Mouse (Mus musculus) liver, postnatal 0 days (tissue): ENCODE data around the gene Enoph1. TPM values are rescaled to one million over a fixed set of nuclear protein-coding genes. Genes with fewer than 3 reads are reported as not detected.
A peak's percentile ranks its signal among the peaks of the same experiment; 100 is the strongest.

Source experiments
- ATAC-seq: fragments of 200-750 bp; cut with Nextera tagmentation; 2 replicates; pipeline ENCODE4 v1.8.0; 2017; ENCODE audit warnings: mild to moderate bottlenecking, moderate library complexity
- DNase-seq: peaks from one replicate; pipeline ENCODE4 v3.0.0-alpha.2; 2016
- H3K27ac ChIP-seq: fragments of 300-500 bp; sonication (generic); 2 replicates; pipeline ENCODE4 v1.5.1; 2014; ENCODE audit warnings: antibody characterized with exemption, moderate library complexity, mild to moderate bottlenecking, low read depth
- H3K27me3 ChIP-seq: fragments of 300-500 bp; sonication (generic); 2 replicates; pipeline ENCODE4 v1.6.1; 2014; ENCODE audit warnings: low read length, control low read depth, mixed read lengths; ENCODE audit not compliant: insufficient read depth
- H3K36me3 ChIP-seq: fragments of 300-500 bp; sonication (generic); replicated peaks from 2 replicates; pipeline ENCODE4 v1.6.1; 2014; ENCODE audit warnings: mild to moderate bottlenecking, control low read depth, low read length, moderate library complexity, mixed read lengths; ENCODE audit not compliant: insufficient read depth
- H3K4me1 ChIP-seq: fragments of 300-500 bp; sonication (generic); 2 replicates; pipeline ENCODE4 v1.6.1; 2014; ENCODE audit warnings: antibody characterized with exemption, mild to moderate bottlenecking, control low read depth; ENCODE audit not compliant: insufficient read depth
- H3K4me2 ChIP-seq: fragments of 300-500 bp; sonication (generic); 2 replicates; pipeline ENCODE4 v1.6.1; 2014; ENCODE audit warnings: low read depth, mild to moderate bottlenecking, low read length, moderate library complexity, mixed read lengths
- H3K4me3 ChIP-seq: fragments of 300-500 bp; sonication (generic); 2 replicates; pipeline ENCODE4 v1.5.1; 2014; ENCODE audit warnings: low read depth, low read length
- H3K9ac ChIP-seq: fragments of 300-500 bp; sonication (generic); replicated peaks from 2 replicates; pipeline ENCODE4 v1.6.1; 2014; ENCODE audit warnings: mild to moderate bottlenecking, moderate library complexity
- H3K9me3 ChIP-seq: fragments of 300-500 bp; sonication (generic); 2 replicates; pipeline ENCODE4 v1.6.1; 2016; ENCODE audit warnings: mild to moderate bottlenecking, control low read depth, low read length, mixed read lengths
- CTCF ChIP-seq: sonication (generic); IDR thresholded peaks from 2 replicates; pipeline ENCODE4 v1.5.1; 2016; ENCODE audit warnings: antibody characterized with exemption, low read depth
- EP300 ChIP-seq: IDR thresholded peaks from 2 replicates; pipeline ENCODE4 v1.6.1; 2016; ENCODE audit warnings: antibody characterized with exemption, low read depth, mild to moderate bottlenecking
- WGBS: fragments of 180-500 bp; shearing (Covaris S2); extraction: QIAGEN DNeasy Blood & Tissue Kit; methylation state at CpG from one replicate; pipeline ENCODE4 v1.1.7; 2014; ENCODE audit not compliant: insufficient replicate concordance; 5-methylcytosine and 5-hydroxymethylcytosine counted together
- polyA plus RNA-seq: library from polyadenylated mRNA; unstranded; fragments of >200 nt; fragmentation: Nextera tagmentation; extraction: Ambion mirVana; gene quantifications from 2 replicates; pipeline ENCODE4 v1.2.1, GENCODE M21; 2015

Enoph1 gene
- polyA plus RNA-seq, 1 experiment from 2014 or later: 10.6 TPM

DNA sequence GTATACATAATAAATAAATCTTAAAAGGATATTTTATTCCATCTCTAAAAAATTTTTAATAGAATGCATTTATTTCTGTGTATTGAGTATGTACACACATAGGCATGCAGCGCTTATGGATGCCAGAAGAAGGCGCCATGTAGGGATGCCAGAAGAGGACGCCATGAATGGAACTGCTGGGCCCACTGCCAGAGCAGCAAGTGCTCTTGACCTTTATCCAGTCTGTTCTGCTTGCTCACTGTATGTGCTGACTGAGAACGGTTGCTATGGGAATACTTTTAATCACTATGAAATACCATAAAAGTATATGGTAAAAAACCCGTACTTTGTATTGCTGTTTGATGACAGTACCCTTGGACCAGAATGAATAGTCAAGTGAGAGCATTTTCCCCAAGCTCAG is 3.6 kb downstream of the Enoph1 start:
- Histone ChIP-seq H3K4me2 (no peak overlapping the region), H3K4me1 (peaks cover 28% of the 10 kb centered on the region), H3K4me3 (no peak overlapping the region), H3K9me3 (no peaks in the 10 kb centered on the region), H3K9ac (no peak overlapping the region), H3K36me3 (no peaks in the 10 kb centered on the region), H3K27me3 (no peaks in the 10 kb centered on the region), H3K27ac (0 out of 2 replicates have a peak overlapping the region, but pooled peaks have one; percentile 36)
- TF ChIP-seq CTCF: no peak; the same call in 1 of the 2 replicates
- TF ChIP-seq EP300: no peak
- DNase-seq (peak; percentile 53), ATAC-seq (no peak)
- 57% methylated on average over 5 of the region's 5 CpGs for WGBS

GRCm38 (mm10) chr5:100044030-100044429 is 4.2 kb downstream of the Enoph1 start:
- DNase-seq (no peak), ATAC-seq (no peak)
- no peak for TF ChIP-seq CTCF
- TF ChIP-seq EP300: no peak
- WGBS: 59% methylated on average over 4 of the region's 4 CpGs
- Histone ChIP-seq H3K27ac (0 out of 2 replicates have a peak overlapping the region, but pooled peaks have one; percentile 36), H3K4me2 (no peak overlapping the region), H3K4me1 (peaks cover 28% of the 10 kb centered on the region), H3K9ac (no peak overlapping the region), H3K9me3 (no peaks in the 10 kb centered on the region), H3K36me3 (no peaks in the 10 kb centered on the region), H3K4me3 (no peak overlapping the region), H3K27me3 (no peaks in the 10 kb centered on the region)

DNA sequence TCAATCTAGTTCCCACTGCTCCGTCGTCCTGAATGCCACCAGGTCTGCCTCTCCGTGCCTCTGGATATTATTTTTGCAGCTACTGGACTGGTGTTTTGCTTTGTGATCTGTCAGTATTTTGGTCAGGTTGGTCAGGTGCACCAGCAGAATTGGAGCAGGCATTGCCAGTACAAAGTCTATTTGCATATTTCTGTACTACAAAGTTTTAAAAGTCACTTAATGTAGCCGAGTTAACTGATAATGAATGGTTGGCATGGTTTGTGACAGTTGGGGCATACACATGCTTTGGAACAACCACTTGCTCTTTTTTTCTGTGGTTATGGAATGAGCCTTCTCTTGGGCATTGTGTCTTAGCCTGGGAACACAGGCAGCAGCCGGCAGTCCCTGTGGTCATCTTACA is 4.8 kb downstream of the Enoph1 start:
- Histone ChIP-seq H3K4me3 (no peak overlapping the region), H3K4me1 (peaks cover 28% of the 10 kb centered on the region), H3K36me3 (no peaks in the 10 kb centered on the region), H3K27me3 (no peaks in the 10 kb centered on the region), H3K27ac (no peak overlapping the region), H3K9me3 (no peaks in the 10 kb centered on the region), H3K4me2 (no peak overlapping the region), H3K9ac (no peak overlapping the region)
- TF ChIP-seq CTCF (no peak), EP300 (no peak)
- no peak for ATAC-seq
- DNase-seq: no peak
- 72% methylated on average over 5 of the region's 5 CpGs for WGBS

GRCm38 (mm10) chr5:100046096-100046495 is 6.3 kb downstream of the Enoph1 start:
- TF ChIP-seq CTCF (no peak), EP300 (no peak)
- H3K4me1 ChIP-seq: peaks cover 22% of the 10 kb centered on the region

GRCm38 (mm10) chr5:100047143-100047640 is 7.4 kb downstream of the Enoph1 start:
- Histone ChIP-seq H3K36me3 (peaks cover under 1% of the 10 kb centered on the region; the same call in 1 of the 2 replicates), H3K4me2 (no peak overlapping the region), H3K27me3 (no peaks in the 10 kb centered on the region), H3K27ac (no peak overlapping the region), H3K4me1 (peaks cover 22% of the 10 kb centered on the region), H3K9me3 (no peaks in the 10 kb centered on the region), H3K9ac (no peak overlapping the region), H3K4me3 (no peak overlapping the region)
- WGBS: 60% methylated on average over 8 of the region's 8 CpGs
- DNase-seq: no peak
- TF ChIP-seq EP300 (no peak), CTCF (no peak)
- ATAC-seq: no peak

More at GRCm38 (mm10) chr5:100046096-100046495, 6.3 kb downstream of the Enoph1 start:
- DNase-seq (no peak), ATAC-seq (no peak)
- H3K36me3 ChIP-seq: no peaks in the 10 kb centered on the region
- no peaks in the 10 kb centered on the region for H3K27me3 ChIP-seq
- H3K4me3 ChIP-seq: no peak overlapping the region
- WGBS: 71% methylated on average over 3 of the region's 3 CpGs
- no peak overlapping the region for H3K4me2 ChIP-seq
- H3K27ac ChIP-seq: no peak overlapping the region
- H3K9me3 ChIP-seq: no peaks in the 10 kb centered on the region
- no peak overlapping the region for H3K9ac ChIP-seq

GRCm38 (mm10) chr5:100047871-100048270 is 8.1 kb downstream of the Enoph1 start:
- TF ChIP-seq EP300: no peak
- TF ChIP-seq CTCF: no peak
- Histone ChIP-seq H3K4me1 (peaks cover 22% of the 10 kb centered on the region), H3K9ac (no peak overlapping the region), H3K9me3 (no peaks in the 10 kb centered on the region), H3K4me2 (no peak overlapping the region; the same call in 1 of the 2 replicates), H3K27me3 (no peaks in the 10 kb centered on the region), H3K4me3 (no peak overlapping the region), H3K36me3 (peaks cover 3% of the 10 kb centered on the region; the same call in 1 of the 2 replicates), H3K27ac (peak overlapping the region; percentile 64)
- DNase-seq (peak; percentile 35), ATAC-seq (peak; percentile 65)
- 64% methylated on average over 7 of the region's 7 CpGs for WGBS
